Mouse (Mus musculus): Measurements from ENCODE around the gene Dpyd. TPM values are rescaled to one million over a fixed set of nuclear protein-coding genes. Genes with fewer than 3 reads are reported as not detected.

Gene Dpyd
- polyA plus RNA-seq, 1 experiment from 2014 or later = 15.5 TPM

DNA sequence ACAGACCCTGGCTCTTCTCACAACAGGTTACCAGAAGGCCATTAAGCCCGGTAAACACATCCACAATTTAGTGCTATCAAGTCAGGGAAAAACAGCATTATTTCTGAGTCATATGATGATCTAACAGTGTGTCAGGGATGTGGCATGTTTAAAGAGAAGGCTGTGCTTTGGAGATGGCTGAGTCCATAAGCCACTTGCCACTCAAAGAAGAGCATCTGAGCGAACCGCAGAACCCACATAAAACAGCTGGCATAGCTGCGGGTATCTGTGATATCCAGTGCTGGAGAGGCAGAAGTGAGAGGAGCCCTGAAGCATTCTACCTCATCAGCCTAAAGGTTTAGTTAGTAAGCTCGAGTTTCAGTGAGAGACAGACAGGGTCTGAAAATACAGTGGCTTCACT is 581.1 kb downstream of the Dpyd start:
- Histone ChIP-seq H3K9me3 (no peaks in the 10 kb centered on the region), H3K36me3 (no peaks in the 10 kb centered on the region), H3K4me1 (0 out of 2 replicates have a peak, but pooled peaks cover 4% of the 10 kb centered on the region), H3K4me2 (no peak overlapping the region), H3K27ac (no peak overlapping the region), H3K27me3 (no peaks in the 10 kb centered on the region), H3K4me3 (no peak overlapping the region), H3K9ac (no peak overlapping the region)
- 56% methylated on average over 5 of the region's 5 CpGs for WGBS
- no peak for ATAC-seq (ENCODE audit: insufficient number of reproducible peaks, insufficient read depth, low FRiP score, low TSS enrichment, low read depth)

- 84% methylated on average over 1 of the region's 1 CpGs for WGBS
- no peaks in the 10 kb centered on the region for H3K36me3 ChIP-seq
- ATAC-seq (ENCODE audit: insufficient number of reproducible peaks, insufficient read depth, low FRiP score, low TSS enrichment, low read depth) = no peak
- no peak overlapping the region for H3K4me2 ChIP-seq
- H3K9ac ChIP-seq = no peak overlapping the region
- H3K27me3 ChIP-seq = no peaks in the 10 kb centered on the region
- no peaks in the 10 kb centered on the region for H3K9me3 ChIP-seq
- 0 out of 2 replicates have a peak, but pooled peaks cover 4% of the 10 kb centered on the region for H3K4me1 ChIP-seq
- no peak overlapping the region for H3K4me3 ChIP-seq
- no peak overlapping the region for H3K27ac ChIP-seq
Measured at GRCm38 (mm10) chr3:119144788-119145187, 582.9 kb downstream of the Dpyd start.

- Histone ChIP-seq H3K9me3 (no peaks in the 10 kb centered on the region), H3K4me2 (peak overlapping the region; percentile 52), H3K9ac (no peak overlapping the region), H3K27me3 (no peaks in the 10 kb centered on the region), H3K4me3 (peak overlapping the region; percentile 18), H3K4me1 (peaks cover 6% of the 10 kb centered on the region), H3K36me3 (no peaks in the 10 kb centered on the region), H3K27ac (no peak overlapping the region)
- WGBS = 28% methylated on average over 17 of the region's 17 CpGs
- ATAC-seq (ENCODE audit: insufficient number of reproducible peaks, insufficient read depth, low FRiP score, low TSS enrichment, low read depth) = no peak
Measured at GRCm38 (mm10) chr3:119154604-119155444, 592.9 kb downstream of the Dpyd start.

DNA sequence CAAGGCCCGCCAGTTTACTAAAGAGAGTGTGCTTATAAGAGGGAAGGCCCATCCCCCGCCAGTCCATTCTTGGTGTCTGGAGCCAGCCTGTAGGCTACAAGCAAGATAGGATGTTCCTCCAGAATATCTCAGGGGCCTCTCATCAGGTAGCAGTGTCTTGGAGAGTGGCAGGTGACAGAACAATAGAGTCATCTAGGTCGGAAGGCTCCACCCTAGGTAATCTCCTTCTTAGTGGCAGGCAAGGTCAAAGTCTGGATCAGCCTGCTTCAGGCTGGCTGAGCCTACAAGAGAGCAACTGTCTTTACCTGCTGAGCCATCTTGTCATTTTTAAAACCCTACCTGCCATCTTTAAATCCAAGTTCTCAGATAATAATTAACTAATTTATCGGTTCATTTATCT is 596.7 kb downstream of the Dpyd start:
- H3K4me3 ChIP-seq = no peak overlapping the region
- H3K27ac ChIP-seq = no peak overlapping the region
- H3K9me3 ChIP-seq = no peaks in the 10 kb centered on the region
- no peak for ATAC-seq (ENCODE audit: insufficient number of reproducible peaks, insufficient read depth, low FRiP score, low TSS enrichment, low read depth)
- 80% methylated on average over 4 of the region's 4 CpGs for WGBS
- H3K36me3 ChIP-seq = no peaks in the 10 kb centered on the region
- peaks cover 6% of the 10 kb centered on the region for H3K4me1 ChIP-seq
- no peak overlapping the region for H3K4me2 ChIP-seq
- H3K9ac ChIP-seq = no peak overlapping the region
- no peaks in the 10 kb centered on the region for H3K27me3 ChIP-seq

DNA sequence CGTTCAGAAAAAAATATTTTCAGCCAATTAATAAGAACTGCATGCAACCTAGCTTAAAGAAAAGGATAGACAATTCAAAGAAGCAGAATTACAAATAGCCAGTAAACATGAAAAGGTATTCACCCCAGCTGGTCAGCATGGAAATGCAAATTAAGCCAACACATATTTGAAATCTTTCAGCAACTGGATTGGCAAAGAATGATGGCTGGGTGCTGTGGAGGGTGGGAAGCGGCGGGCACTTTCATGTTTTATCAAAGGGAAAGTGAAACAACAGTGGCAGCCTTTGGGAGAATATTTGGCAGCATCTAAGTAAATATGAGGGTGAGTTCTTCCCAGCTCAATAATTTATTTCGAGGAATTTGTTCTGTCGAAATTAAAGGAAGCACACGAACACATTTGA is 603.8 kb downstream of the Dpyd start:
- Histone ChIP-seq H3K4me3 (no peak overlapping the region), H3K27me3 (no peaks in the 10 kb centered on the region), H3K36me3 (no peaks in the 10 kb centered on the region), H3K4me1 (0 out of 2 replicates have a peak, but pooled peaks cover 2% of the 10 kb centered on the region), H3K27ac (no peak overlapping the region), H3K4me2 (no peak overlapping the region), H3K9me3 (no peaks in the 10 kb centered on the region), H3K9ac (no peak overlapping the region)
- ATAC-seq (ENCODE audit: insufficient number of reproducible peaks, insufficient read depth, low FRiP score, low TSS enrichment, low read depth) = no peak
- WGBS = 83% methylated on average over 6 of the region's 6 CpGs

DNA sequence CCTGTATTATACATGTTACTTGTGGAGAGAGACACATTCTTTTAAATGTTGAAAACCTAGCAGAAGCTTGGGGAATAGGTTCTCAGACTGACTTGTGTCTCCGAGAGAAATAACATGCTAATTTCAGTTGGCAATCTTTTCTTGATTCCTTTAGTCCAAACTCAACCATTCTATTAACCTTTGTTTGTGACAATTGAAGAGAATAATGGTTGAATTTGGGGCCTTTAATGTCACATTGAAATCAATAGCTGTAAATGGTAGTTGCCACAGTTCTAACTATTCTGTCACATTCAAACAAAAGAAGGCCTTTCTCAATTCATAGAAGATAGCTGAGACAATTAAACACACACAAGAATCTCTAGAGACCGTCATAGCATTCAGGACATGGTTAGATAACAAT is 606.2 kb downstream of the Dpyd start:
- no peak for ATAC-seq (ENCODE audit: insufficient number of reproducible peaks, insufficient read depth, low FRiP score, low TSS enrichment, low read depth)
- H3K4me1 ChIP-seq = 0 out of 2 replicates have a peak, but pooled peaks cover 2% of the 10 kb centered on the region
- H3K27ac ChIP-seq = no peak overlapping the region
- no peaks in the 10 kb centered on the region for H3K36me3 ChIP-seq
- H3K27me3 ChIP-seq = no peaks in the 10 kb centered on the region
- H3K4me3 ChIP-seq = no peak overlapping the region
- 70% methylated on average over 2 of the region's 2 CpGs for WGBS
- no peak overlapping the region for H3K9ac ChIP-seq
- H3K4me2 ChIP-seq = no peak overlapping the region
- no peaks in the 10 kb centered on the region for H3K9me3 ChIP-seq

DNA sequence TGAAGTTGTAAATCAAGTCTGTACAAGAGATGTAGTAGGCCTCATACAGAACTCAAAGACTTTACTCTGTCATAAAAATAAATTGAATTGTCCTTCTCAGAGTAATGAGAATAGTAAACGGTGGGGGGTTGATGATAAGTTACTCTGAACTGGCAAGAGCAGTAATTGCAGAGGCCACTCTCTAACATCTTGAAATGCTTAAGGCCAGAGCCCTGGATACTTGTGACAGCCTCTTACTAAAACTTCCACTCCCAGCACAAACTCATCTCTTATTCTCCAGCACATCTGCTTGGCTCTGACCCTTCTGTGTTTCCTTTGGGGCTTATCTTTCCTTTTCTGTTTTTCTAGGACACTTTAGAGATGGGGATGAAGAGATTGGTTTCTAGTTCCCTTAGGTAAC is 606.7 kb downstream of the Dpyd start:
- no peaks in the 10 kb centered on the region for H3K36me3 ChIP-seq
- H3K9me3 ChIP-seq = no peaks in the 10 kb centered on the region
- H3K9ac ChIP-seq = no peak overlapping the region
- no peaks in the 10 kb centered on the region for H3K27me3 ChIP-seq
- ATAC-seq (ENCODE audit: insufficient number of reproducible peaks, insufficient read depth, low FRiP score, low TSS enrichment, low read depth) = no peak
- WGBS = 12% methylated on average over 1 of the region's 1 CpGs
- no peak overlapping the region for H3K4me2 ChIP-seq
- H3K4me3 ChIP-seq = no peak overlapping the region
- H3K27ac ChIP-seq = no peak overlapping the region
- H3K4me1 ChIP-seq = 0 out of 2 replicates have a peak, but pooled peaks cover 2% of the 10 kb centered on the region

- Histone ChIP-seq H3K4me2 (no peak overlapping the region), H3K4me1 (no peaks in the 10 kb centered on the region), H3K9ac (no peak overlapping the region), H3K27ac (no peak overlapping the region), H3K27me3 (no peaks in the 10 kb centered on the region), H3K4me3 (no peak overlapping the region), H3K9me3 (no peaks in the 10 kb centered on the region), H3K36me3 (no peaks in the 10 kb centered on the region)
- ATAC-seq (ENCODE audit: insufficient number of reproducible peaks, insufficient read depth, low FRiP score, low TSS enrichment, low read depth) = no peak
- WGBS = 87% methylated on average over 3 of the region's 3 CpGs
Measured at GRCm38 (mm10) chr3:119183261-119183660, 621.3 kb downstream of the Dpyd start.

DNA sequence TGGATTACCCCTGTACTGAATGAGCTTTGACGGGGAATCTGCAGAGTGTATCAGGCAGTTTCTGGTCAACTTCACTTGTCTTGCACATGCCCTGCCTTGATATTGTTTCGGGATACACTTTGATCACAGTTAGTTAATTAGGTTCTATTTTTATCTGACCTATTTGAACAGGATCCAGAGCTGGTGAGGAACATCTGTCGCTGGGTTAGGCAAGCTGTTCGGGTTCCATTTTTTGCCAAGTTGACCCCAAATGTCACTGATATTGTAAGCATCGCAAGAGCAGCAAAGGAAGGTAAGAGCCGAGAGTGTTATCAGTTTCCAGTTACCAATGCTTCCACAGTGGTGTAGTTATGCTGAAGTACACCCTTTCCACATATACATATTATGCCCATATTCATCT is 632.1 kb downstream of the Dpyd start:
- H3K4me2 ChIP-seq = no peak overlapping the region
- H3K4me1 ChIP-seq = no peaks in the 10 kb centered on the region
- no peak for ATAC-seq (ENCODE audit: insufficient number of reproducible peaks, insufficient read depth, low FRiP score, low TSS enrichment, low read depth)
- H3K9ac ChIP-seq = no peak overlapping the region
- no peak overlapping the region for H3K27ac ChIP-seq
- H3K27me3 ChIP-seq = no peaks in the 10 kb centered on the region
- 76% methylated on average over 6 of the region's 6 CpGs for WGBS
- no peaks in the 10 kb centered on the region for H3K36me3 ChIP-seq
- no peak overlapping the region for H3K4me3 ChIP-seq
- no peaks in the 10 kb centered on the region for H3K9me3 ChIP-seq

GRCm38 (mm10) chr3:119195613-119196012 is 633.7 kb downstream of the Dpyd start:
- no peaks in the 10 kb centered on the region for H3K36me3 ChIP-seq
- H3K27me3 ChIP-seq = no peaks in the 10 kb centered on the region
- H3K4me1 ChIP-seq = no peaks in the 10 kb centered on the region
- no peaks in the 10 kb centered on the region for H3K9me3 ChIP-seq
- 80% methylated on average over 4 of the region's 4 CpGs for WGBS
- H3K4me3 ChIP-seq = no peak overlapping the region
- no peak overlapping the region for H3K9ac ChIP-seq
- ATAC-seq (ENCODE audit: insufficient number of reproducible peaks, insufficient read depth, low FRiP score, low TSS enrichment, low read depth) = no peak
- H3K27ac ChIP-seq = no peak overlapping the region
- H3K4me2 ChIP-seq = no peak overlapping the region

DNA sequence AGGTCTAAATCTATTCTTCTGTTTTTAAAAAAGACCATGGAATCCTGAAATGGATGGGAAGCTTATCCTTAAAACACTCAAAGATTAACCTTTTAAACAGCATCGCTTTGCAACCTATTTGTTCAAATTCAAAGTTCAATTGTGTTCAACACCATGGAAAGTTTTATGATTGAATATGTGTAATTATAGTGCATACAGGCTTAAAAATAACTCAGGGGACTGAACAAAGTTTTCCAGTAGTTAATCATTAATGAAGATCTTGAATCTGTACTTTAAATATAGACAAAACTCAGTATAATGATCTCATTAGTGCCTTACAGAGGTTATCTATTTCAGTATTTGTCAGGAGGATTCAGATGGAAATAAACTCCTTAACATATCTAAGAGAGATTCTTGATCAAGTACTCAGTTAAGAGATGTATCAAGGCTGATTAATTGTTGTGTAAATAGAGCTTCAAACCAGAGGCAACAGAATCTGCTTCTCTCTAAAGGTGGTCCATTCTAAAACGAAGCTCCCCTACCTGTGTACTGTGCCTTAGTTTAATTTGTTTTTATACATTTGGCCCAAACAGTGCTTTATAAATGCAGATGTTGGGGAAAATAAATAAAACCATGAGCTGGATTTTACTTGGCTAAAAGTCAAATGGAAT is 659.0 kb downstream of the Dpyd start:
- WGBS = 74% methylated on average over 2 of the region's 2 CpGs
- Histone ChIP-seq H3K9ac (no peak overlapping the region), H3K27me3 (no peaks in the 10 kb centered on the region), H3K4me3 (no peak overlapping the region), H3K27ac (no peak overlapping the region), H3K36me3 (no peaks in the 10 kb centered on the region), H3K4me2 (no peak overlapping the region), H3K9me3 (no peaks in the 10 kb centered on the region), H3K4me1 (no peaks in the 10 kb centered on the region)
- no peak for ATAC-seq (ENCODE audit: insufficient number of reproducible peaks, insufficient read depth, low FRiP score, low TSS enrichment, low read depth)

DNA sequence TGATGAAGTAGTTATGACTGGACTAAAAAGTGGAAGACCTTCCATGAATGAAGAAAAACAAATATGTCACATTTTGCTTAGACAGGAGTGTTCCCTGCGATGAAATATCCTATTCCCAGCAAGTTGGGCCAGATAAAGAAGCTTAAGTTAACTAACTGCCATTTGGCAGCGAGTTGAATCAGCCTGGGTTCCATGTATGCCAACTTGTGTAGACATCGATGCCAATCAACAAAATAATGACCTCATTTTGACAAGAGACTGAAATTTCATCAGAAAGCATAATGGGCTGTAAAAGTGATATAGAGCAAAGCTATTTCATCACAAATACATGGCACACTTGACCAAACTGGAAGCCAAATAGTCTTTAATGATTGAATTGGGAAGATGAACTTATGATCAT is 681.3 kb downstream of the Dpyd start:
- Histone ChIP-seq H3K36me3 (no peaks in the 10 kb centered on the region), H3K27me3 (no peaks in the 10 kb centered on the region), H3K27ac (no peak overlapping the region), H3K9ac (no peak overlapping the region), H3K9me3 (no peaks in the 10 kb centered on the region), H3K4me1 (no peaks in the 10 kb centered on the region), H3K4me3 (no peak overlapping the region), H3K4me2 (no peak overlapping the region)
- ATAC-seq (ENCODE audit: insufficient number of reproducible peaks, insufficient read depth, low FRiP score, low TSS enrichment, low read depth) = no peak
- WGBS = 82% methylated on average over 3 of the region's 3 CpGs

Measured in embryonic facial prominence, embryonic 13.5 days (tissue).